Mouse (Mus musculus) liver, adult 2 months (tissue): ENCODE data around the gene Gabarapl2.

Source experiments
- CTCF ChIP-seq: fragments of 200-500 bp; IDR thresholded peaks from 2 replicates; pipeline ENCODE4 v1.5.1; 2011; ENCODE audit warnings: low read depth, low read length, control low read depth
- POLR2A ChIP-seq: fragments of 200-500 bp; IDR thresholded peaks from 2 replicates; pipeline ENCODE4 v1.6.1; 2011; ENCODE audit warnings: low read length, control low read depth; ENCODE audit not compliant: insufficient read depth; ENCODE audit errors: extremely low read depth

- TF ChIP-seq POLR2A (no peak), CTCF (no peak)
These were observed 3.3 kb upstream of the Gabarapl2 start for GRCm38 (mm10) chr8:111937184-111937583.
